Mouse (Mus musculus) liver, embryonic 14.5 days (tissue): Measurements from ENCODE around the gene Gm10722.
"Not testable (repeated sequence)": the region's sequence is repeated elsewhere in the genome, so short reads cannot be mapped to it uniquely, and the experiment has no call there.

Source experiments
- CTCF ChIP-seq: IDR thresholded peaks from 2 replicates; pipeline ENCODE4 v1.5.1; 2016; ENCODE audit warnings: antibody characterized with exemption, low read depth, control low read depth
- EP300 ChIP-seq: IDR thresholded peaks from 2 replicates; pipeline ENCODE4 v1.6.1; 2016; ENCODE audit warnings: antibody characterized with exemption, low read depth

- TF ChIP-seq CTCF, EP300: not testable (repeated sequence)
These were observed 15.2 kb downstream of the Gm10722 start for GRCm38 (mm10) chr9:3015896-3016295.
